Mouse (Mus musculus): Measurements from ENCODE around the gene Snx15. TPM values are rescaled to one million over a fixed set of nuclear protein-coding genes. Genes with fewer than 3 reads are reported as not detected.

Snx15 gene
- polyA plus RNA-seq, 1 experiment, result 18.5 TPM

- TF ChIP-seq POLR2AphosphoS2 (IDR thresholded peaks at IDR 0.05; ENCODE audit: insufficient read length, low read depth) (no peak), TCF3 (IDR thresholded peaks at IDR 0.05; ENCODE audit: insufficient read length, low read depth) (no peak), MAX (IDR thresholded peaks at IDR 0.05; ENCODE audit: low read depth) (no peak), REST (IDR thresholded peaks at IDR 0.05; ENCODE audit: insufficient read depth, insufficient read length) (peak; percentile 16), E2F4 (IDR thresholded peaks at IDR 0.05; ENCODE audit: insufficient read depth) (no peak)
- peaks cover 8% of the 10 kb centered on the region for H3K36me3 ChIP-seq (ENCODE audit: control insufficient read depth, insufficient read depth)
- H3K4me3 ChIP-seq, result peak overlapping the region; percentile 53
- peaks cover 14% of the 10 kb centered on the region for H3K79me2 ChIP-seq (ENCODE audit: control insufficient read depth, insufficient read depth)
- H3ac ChIP-seq (ENCODE audit: control insufficient read depth, insufficient read length), result peak overlapping the region; percentile 87
- H3K27me3 ChIP-seq (ENCODE audit: control insufficient read depth, insufficient read depth, insufficient read length), result no peaks in the 10 kb centered on the region
- peak overlapping the region; percentile 89 for H3K4me2 ChIP-seq (ENCODE audit: low read depth)
Measured at GRCm38 (mm10) chr19:6117346-6117985, 10.6 kb downstream of the Snx15 start.

GRCm38 (mm10) chr19:6116113-6116850, 11.8 kb downstream of the Snx15 start:
- Histone ChIP-seq H3ac (ENCODE audit: control insufficient read depth, insufficient read length) (no peak overlapping the region), H3K27me3 (ENCODE audit: control insufficient read depth, insufficient read depth, insufficient read length) (no peaks in the 10 kb centered on the region), H3K36me3 (ENCODE audit: control insufficient read depth, insufficient read depth) (peaks cover 6% of the 10 kb centered on the region), H3K4me2 (ENCODE audit: low read depth) (peak overlapping the region; percentile 89), H3K4me3 (peak overlapping the region; percentile 53), H3K79me2 (ENCODE audit: control insufficient read depth, insufficient read depth) (peaks cover 14% of the 10 kb centered on the region)
- TF ChIP-seq MAX (IDR thresholded peaks at IDR 0.05; ENCODE audit: low read depth) (no peak), MYOD1 (IDR thresholded peaks at IDR 0.05; ENCODE audit: control insufficient read depth in 1 of 3, insufficient read length in 2 of 3, low read depth in 2 of 3) (no peak), TCF12 (IDR thresholded peaks at IDR 0.05; ENCODE audit: insufficient read depth, poor library complexity, severe bottlenecking) (no peak), USF1 (IDR thresholded peaks at IDR 0.05; ENCODE audit: low read depth) (no peak)

- Histone ChIP-seq H3K79me2 (ENCODE audit: control insufficient read depth, insufficient read depth) (peaks cover 14% of the 10 kb centered on the region), H3K27me3 (ENCODE audit: control insufficient read depth, insufficient read depth, insufficient read length) (no peaks in the 10 kb centered on the region), H3ac (ENCODE audit: control insufficient read depth, insufficient read length) (no peak overlapping the region), H3K4me2 (ENCODE audit: low read depth) (no peak overlapping the region), H3K4me3 (no peak overlapping the region), H3K36me3 (ENCODE audit: control insufficient read depth, insufficient read depth) (peaks cover 6% of the 10 kb centered on the region)
- TF ChIP-seq TCF12 (IDR thresholded peaks at IDR 0.05; ENCODE audit: insufficient read depth, poor library complexity, severe bottlenecking) (no peak), POLR2A (IDR thresholded peaks at IDR 0.05; ENCODE audit: insufficient read length, low read depth) (no peak), E2F4 (IDR thresholded peaks at IDR 0.05; ENCODE audit: insufficient read depth) (no peak), MYOG (IDR thresholded peaks at IDR 0.05; ENCODE audit: control insufficient read depth in 1 of 3, insufficient read depth in 1 of 3, insufficient read length in 2 of 3, low read depth in 2 of 3) (no peak), SRF (IDR thresholded peaks at IDR 0.05; ENCODE audit: control insufficient read depth, insufficient read length, low read depth) (no peak), USF1 (IDR thresholded peaks at IDR 0.05; ENCODE audit: low read depth) (no peak), CEBPB (IDR thresholded peaks at IDR 0.05; ENCODE audit: insufficient read depth, poor library complexity, severe bottlenecking) (no peak), REST (IDR thresholded peaks at IDR 0.05; ENCODE audit: insufficient read depth, insufficient read length) (no peak), MAX (IDR thresholded peaks at IDR 0.05; ENCODE audit: low read depth) (no peak), POLR2AphosphoS2 (IDR thresholded peaks at IDR 0.05; ENCODE audit: insufficient read length, low read depth) (no peak), MYOD1 (IDR thresholded peaks at IDR 0.05; ENCODE audit: control insufficient read depth in 1 of 3, insufficient read length in 2 of 3, low read depth in 2 of 3) (no peak), TCF3 (IDR thresholded peaks at IDR 0.05; ENCODE audit: insufficient read length, low read depth) (no peak)
Measured at GRCm38 (mm10) chr19:6113116-6113515, 15.0 kb downstream of the Snx15 start.

GRCm38 (mm10) chr19:6105586-6105985, 22.5 kb downstream of the Snx15 start, which contains the start of gene Naaladl1:
Naaladl1 (plus strand) TSS chr19:6105782.
- Histone ChIP-seq H3K36me3 (ENCODE audit: control insufficient read depth, insufficient read depth) (no peaks in the 10 kb centered on the region), H3K4me2 (ENCODE audit: low read depth) (no peak within 1 kb of the TSS), H3ac (ENCODE audit: control insufficient read depth, insufficient read length) (no peak within 1 kb of the TSS), H3K27me3 (ENCODE audit: control insufficient read depth, insufficient read depth, insufficient read length) (no peaks in the 10 kb centered on the region), H3K4me3 (no peak within 1 kb of the TSS), H3K79me2 (ENCODE audit: control insufficient read depth, insufficient read depth) (no peaks in the 10 kb centered on the region)
- TF ChIP-seq REST (IDR thresholded peaks at IDR 0.05; ENCODE audit: insufficient read depth, insufficient read length) (no peak), USF1 (IDR thresholded peaks at IDR 0.05; ENCODE audit: low read depth) (no peak), POLR2A (IDR thresholded peaks at IDR 0.05; ENCODE audit: insufficient read length, low read depth) (no peak), MAX (IDR thresholded peaks at IDR 0.05; ENCODE audit: low read depth) (no peak), POLR2AphosphoS2 (IDR thresholded peaks at IDR 0.05; ENCODE audit: insufficient read length, low read depth) (no peak), E2F4 (IDR thresholded peaks at IDR 0.05; ENCODE audit: insufficient read depth) (no peak), TCF3 (IDR thresholded peaks at IDR 0.05; ENCODE audit: insufficient read length, low read depth) (no peak), CEBPB (IDR thresholded peaks at IDR 0.05; ENCODE audit: insufficient read depth, poor library complexity, severe bottlenecking) (no peak), TCF12 (IDR thresholded peaks at IDR 0.05; ENCODE audit: insufficient read depth, poor library complexity, severe bottlenecking) (no peak), MYOG (IDR thresholded peaks at IDR 0.05; ENCODE audit: control insufficient read depth in 1 of 3, insufficient read depth in 1 of 3, insufficient read length in 2 of 3, low read depth in 2 of 3) (no peak), SRF (IDR thresholded peaks at IDR 0.05; ENCODE audit: control insufficient read depth, insufficient read length, low read depth) (no peak), MYOD1 (IDR thresholded peaks at IDR 0.05; ENCODE audit: control insufficient read depth in 1 of 3, insufficient read length in 2 of 3, low read depth in 2 of 3) (no peak)

- no peaks in the 10 kb centered on the region for H3K27me3 ChIP-seq (ENCODE audit: control insufficient read depth, insufficient read depth, insufficient read length)
- H3K36me3 ChIP-seq (ENCODE audit: control insufficient read depth, insufficient read depth), result no peaks in the 10 kb centered on the region
- H3K79me2 ChIP-seq (ENCODE audit: control insufficient read depth, insufficient read depth), result no peaks in the 10 kb centered on the region
- H3K4me2 ChIP-seq (ENCODE audit: low read depth), result no peak overlapping the region
- no peak for TF ChIP-seq POLR2AphosphoS2 (IDR thresholded peaks at IDR 0.05; ENCODE audit: insufficient read length, low read depth)
- TF ChIP-seq POLR2A (IDR thresholded peaks at IDR 0.05; ENCODE audit: insufficient read length, low read depth), result no peak
- no peak for TF ChIP-seq CEBPB (IDR thresholded peaks at IDR 0.05; ENCODE audit: insufficient read depth, poor library complexity, severe bottlenecking)
- no peak for TF ChIP-seq SRF (IDR thresholded peaks at IDR 0.05; ENCODE audit: control insufficient read depth, insufficient read length, low read depth)
- no peak for TF ChIP-seq USF1 (IDR thresholded peaks at IDR 0.05; ENCODE audit: low read depth)
- TF ChIP-seq MYOD1 (IDR thresholded peaks at IDR 0.05; ENCODE audit: control insufficient read depth in 1 of 3, insufficient read length in 2 of 3, low read depth in 2 of 3), result no peak
- no peak for TF ChIP-seq TCF12 (IDR thresholded peaks at IDR 0.05; ENCODE audit: insufficient read depth, poor library complexity, severe bottlenecking)
- TF ChIP-seq REST (IDR thresholded peaks at IDR 0.05; ENCODE audit: insufficient read depth, insufficient read length), result no peak
- TF ChIP-seq TCF3 (IDR thresholded peaks at IDR 0.05; ENCODE audit: insufficient read length, low read depth), result no peak
- TF ChIP-seq E2F4 (IDR thresholded peaks at IDR 0.05; ENCODE audit: insufficient read depth), result no peak
- TF ChIP-seq MYOG (IDR thresholded peaks at IDR 0.05; ENCODE audit: control insufficient read depth in 1 of 3, insufficient read depth in 1 of 3, insufficient read length in 2 of 3, low read depth in 2 of 3), result no peak
- TF ChIP-seq MAX (IDR thresholded peaks at IDR 0.05; ENCODE audit: low read depth), result no peak
- no peak overlapping the region for H3K4me3 ChIP-seq
- H3ac ChIP-seq (ENCODE audit: control insufficient read depth, insufficient read length), result no peak overlapping the region
Measured at GRCm38 (mm10) chr19:6104476-6104875, 23.6 kb downstream of the Snx15 start.
